Mouse (Mus musculus): ENCODE results near the gene D8Ertd738e. TPM values are rescaled to one million over a fixed set of nuclear protein-coding genes. Genes with fewer than 3 reads are reported as not detected.

The D8Ertd738e gene
- polyA plus RNA-seq, 1 experiment from 2014 or later, result 280 TPM

GRCm38 (mm10) chr8:84233055-84233454 lies 16.5 kb downstream of the D8Ertd738e start:
- no peaks in the 10 kb centered on the region for H3K27me3 ChIP-seq
- H3K9ac ChIP-seq, result no peak overlapping the region
- 84% methylated on average over 2 of the region's 2 CpGs for WGBS
- peaks cover 43% of the 10 kb centered on the region for H3K4me1 ChIP-seq (replicated peaks)
- H3K27ac ChIP-seq, result no peak overlapping the region
- H3K9me3 ChIP-seq, result no peaks in the 10 kb centered on the region
- no peak for ATAC-seq (ENCODE audit: low FRiP score)
- no peak overlapping the region for H3K4me2 ChIP-seq
- peaks cover 69% of the 10 kb centered on the region for H3K36me3 ChIP-seq
- H3K4me3 ChIP-seq, result no peak overlapping the region

GRCm38 (mm10) chr8:84230735-84231134 lies 18.8 kb downstream of the D8Ertd738e start:
- Histone ChIP-seq H3K27me3 (no peaks in the 10 kb centered on the region), H3K4me2 (no peak overlapping the region), H3K27ac (no peak overlapping the region), H3K9me3 (no peaks in the 10 kb centered on the region), H3K4me3 (no peak overlapping the region), H3K4me1 (replicated peaks) (peaks cover 31% of the 10 kb centered on the region), H3K9ac (no peak overlapping the region), H3K36me3 (peaks cover 92% of the 10 kb centered on the region)
- WGBS, result 81% methylated on average over 17 of the region's 17 CpGs
- ATAC-seq (ENCODE audit: low FRiP score), result no peak

GRCm38 (mm10) chr8:84223322-84224029 lies 26.0 kb downstream of the D8Ertd738e start:
- Histone ChIP-seq H3K4me1 (replicated peaks) (no peaks in the 10 kb centered on the region), H3K9me3 (no peaks in the 10 kb centered on the region), H3K27me3 (no peaks in the 10 kb centered on the region), H3K4me3 (no peak overlapping the region), H3K36me3 (peaks cover 97% of the 10 kb centered on the region), H3K4me2 (no peak overlapping the region), H3K27ac (no peak overlapping the region), H3K9ac (no peak overlapping the region)
- WGBS, result 79% methylated on average over 21 of the region's 21 CpGs
- no peak for ATAC-seq (ENCODE audit: low FRiP score)

GRCm38 (mm10) chr8:84222566-84223165 lies 26.9 kb downstream of the D8Ertd738e start:
- Histone ChIP-seq H3K4me1 (replicated peaks) (no peaks in the 10 kb centered on the region), H3K4me2 (no peak overlapping the region), H3K36me3 (peaks cover 97% of the 10 kb centered on the region), H3K27me3 (no peaks in the 10 kb centered on the region), H3K9ac (no peak overlapping the region), H3K4me3 (no peak overlapping the region), H3K27ac (no peak overlapping the region), H3K9me3 (no peaks in the 10 kb centered on the region)
- no peak for ATAC-seq (ENCODE audit: low FRiP score)
- 95% methylated on average over 9 of the region's 9 CpGs for WGBS

- no peaks in the 10 kb centered on the region for H3K4me1 ChIP-seq (replicated peaks)
- no peak overlapping the region for H3K4me3 ChIP-seq
- no peak for ATAC-seq (ENCODE audit: low FRiP score)
- peaks cover 97% of the 10 kb centered on the region for H3K36me3 ChIP-seq
- H3K27ac ChIP-seq, result no peak overlapping the region
- H3K9ac ChIP-seq, result no peak overlapping the region
- 87% methylated on average over 7 of the region's 7 CpGs for WGBS
- H3K4me2 ChIP-seq, result no peak overlapping the region
- no peaks in the 10 kb centered on the region for H3K27me3 ChIP-seq
- H3K9me3 ChIP-seq, result no peaks in the 10 kb centered on the region
Measured at GRCm38 (mm10) chr8:84220105-84220504, 29.4 kb downstream of the D8Ertd738e start.

- H3K4me3 ChIP-seq, result no peak overlapping the region
- H3K36me3 ChIP-seq, result peaks cover 96% of the 10 kb centered on the region
- no peak overlapping the region for H3K4me2 ChIP-seq
- H3K27me3 ChIP-seq, result no peaks in the 10 kb centered on the region
- ATAC-seq (ENCODE audit: low FRiP score), result no peak
- no peak overlapping the region for H3K9ac ChIP-seq
- H3K9me3 ChIP-seq, result no peaks in the 10 kb centered on the region
- no peaks in the 10 kb centered on the region for H3K4me1 ChIP-seq (replicated peaks)
- WGBS, result 93% methylated on average over 5 of the region's 5 CpGs
- H3K27ac ChIP-seq, result no peak overlapping the region
Measured at GRCm38 (mm10) chr8:84218143-84218542, 31.4 kb downstream of the D8Ertd738e start.

GRCm38 (mm10) chr8:84217206-84217605 lies 32.3 kb downstream of the D8Ertd738e start:
- ATAC-seq (ENCODE audit: low FRiP score), result no peak
- 98% methylated on average over 11 of the region's 11 CpGs for WGBS

GRCm38 (mm10) chr8:84213277-84213676 lies 36.2 kb downstream of the D8Ertd738e start:
- H3K9me3 ChIP-seq, result no peaks in the 10 kb centered on the region
- no peak overlapping the region for H3K27ac ChIP-seq
- 96% methylated on average over 4 of the region's 4 CpGs for WGBS
- no peak overlapping the region for H3K9ac ChIP-seq
- no peaks in the 10 kb centered on the region for H3K27me3 ChIP-seq
- peaks cover 81% of the 10 kb centered on the region for H3K36me3 ChIP-seq
- ATAC-seq (ENCODE audit: low FRiP score), result no peak
- H3K4me1 ChIP-seq (replicated peaks), result peaks cover 22% of the 10 kb centered on the region
- H3K4me2 ChIP-seq, result no peak overlapping the region
- no peak overlapping the region for H3K4me3 ChIP-seq

More at GRCm38 (mm10) chr8:84217206-84217605, 32.3 kb downstream of the D8Ertd738e start:
- no peaks in the 10 kb centered on the region for H3K27me3 ChIP-seq
- peaks cover 96% of the 10 kb centered on the region for H3K36me3 ChIP-seq
- H3K27ac ChIP-seq, result no peak overlapping the region
- H3K4me1 ChIP-seq (replicated peaks), result no peaks in the 10 kb centered on the region
- H3K9ac ChIP-seq, result no peak overlapping the region
- no peak overlapping the region for H3K4me3 ChIP-seq
- H3K4me2 ChIP-seq, result no peak overlapping the region
- H3K9me3 ChIP-seq, result no peaks in the 10 kb centered on the region

GRCm38 (mm10) chr8:84211881-84212563 lies 37.5 kb downstream of the D8Ertd738e start:
- H3K9ac ChIP-seq, result no peak overlapping the region
- WGBS, result 93% methylated on average over 31 of the region's 31 CpGs
- peaks cover 31% of the 10 kb centered on the region for H3K4me1 ChIP-seq (replicated peaks)
- H3K4me3 ChIP-seq, result no peak overlapping the region
- H3K4me2 ChIP-seq, result no peak overlapping the region
- no peak overlapping the region for H3K27ac ChIP-seq
- H3K9me3 ChIP-seq, result no peaks in the 10 kb centered on the region
- no peak for ATAC-seq (ENCODE audit: low FRiP score)
- peaks cover 68% of the 10 kb centered on the region for H3K36me3 ChIP-seq
- no peaks in the 10 kb centered on the region for H3K27me3 ChIP-seq

GRCm38 (mm10) chr8:84211202-84211601 lies 38.3 kb downstream of the D8Ertd738e start:
- H3K27me3 ChIP-seq, result no peaks in the 10 kb centered on the region
- no peak overlapping the region for H3K4me2 ChIP-seq
- WGBS, result 97% methylated on average over 3 of the region's 3 CpGs
- no peak overlapping the region for H3K9ac ChIP-seq
- ATAC-seq (ENCODE audit: low FRiP score), result no peak
- H3K4me3 ChIP-seq, result no peak overlapping the region
- H3K27ac ChIP-seq, result no peak overlapping the region
- H3K4me1 ChIP-seq (replicated peaks), result peaks cover 31% of the 10 kb centered on the region
- H3K36me3 ChIP-seq, result peaks cover 60% of the 10 kb centered on the region
- H3K9me3 ChIP-seq, result no peaks in the 10 kb centered on the region

- H3K4me2 ChIP-seq, result peak overlapping the region; percentile 40
- ATAC-seq (ENCODE audit: low FRiP score), result peak; percentile 47
- H3K27me3 ChIP-seq, result no peaks in the 10 kb centered on the region
- H3K4me3 ChIP-seq, result no peak overlapping the region
- peak overlapping the region; percentile 56; the same call in 1 of the 2 replicates for H3K9ac ChIP-seq
- H3K27ac ChIP-seq, result 0 out of 2 replicates have a peak overlapping the region, but pooled peaks have one; percentile 20
- peaks cover 51% of the 10 kb centered on the region for H3K36me3 ChIP-seq
- WGBS, result 44% methylated on average over 31 of the region's 34 CpGs
- peaks cover 31% of the 10 kb centered on the region for H3K4me1 ChIP-seq (replicated peaks)
- no peaks in the 10 kb centered on the region for H3K9me3 ChIP-seq
Measured at GRCm38 (mm10) chr8:84210167-84210791, 39.2 kb downstream of the D8Ertd738e start.

All from hindbrain, embryonic 13.5 days (tissue).